In the genomic region with DNA sequence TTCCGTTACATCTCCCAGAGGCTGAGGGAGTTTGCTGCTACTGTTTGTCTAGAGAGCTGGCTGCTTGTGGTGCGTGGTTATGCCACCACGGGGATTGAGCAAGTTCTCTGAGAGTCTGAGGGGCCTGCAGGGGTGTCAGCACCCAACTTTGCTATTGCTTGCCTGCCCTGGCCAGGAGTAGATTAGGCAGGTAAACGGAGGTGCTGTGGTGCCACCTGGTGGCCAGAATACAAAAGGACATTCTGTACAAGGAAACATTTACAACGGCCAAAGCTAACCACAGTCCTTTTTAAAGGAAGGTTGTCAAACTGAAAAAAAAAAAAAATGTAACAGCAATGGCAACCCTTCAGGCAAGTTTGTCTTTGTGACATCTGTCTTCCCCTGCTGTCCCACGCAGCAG, we compare ENCODE assay signal across 9 mouse cellular contexts.
DNase-seq lines count a peak whose midpoint lies in the region; ATAC-seq and TF ChIP-seq lines count a peak whose summit lies in the region.
"Had no signal": no experiment of that assay in that cellular context is flagged by ENCODE, and none has a peak within 500 bp of the region (broad histone marks: within the 10 kb centered on the region; RNA-seq: fewer than 3 reads in every experiment).

No protein-coding gene starts in this region.

- H3K27me3 ChIP-seq in ES-Bruce4 (ENCODE audit: control insufficient read depth, insufficient read depth, low read length, poor library complexity, severe bottlenecking): no peaks in the 10 kb centered on the region
- H3K27me3 ChIP-seq in forebrain, embryonic 13.5 days: no peaks in the 10 kb centered on the region
- H3K27me3 ChIP-seq: heart, embryonic 15.5 days had no signal

- H3K4me3 ChIP-seq in ES-Bruce4 (ENCODE audit: low read depth, low read length): no peak overlapping the region
- H3K4me3 ChIP-seq in forebrain, embryonic 13.5 days: no peak overlapping the region
- H3K4me3 ChIP-seq in olfactory bulb, adult 2 months (ENCODE audit: insufficient read depth, low read depth, low read length): no peak overlapping the region
- H3K4me3 ChIP-seq: heart, embryonic 15.5 days had no signal

- TF ChIP-seq CTCF in ES-Bruce4 (IDR thresholded peaks at IDR 0.05; ENCODE audit: low read depth, low read length): peak; percentile 81
- peak; percentile 52; the same call in 1 of the 2 replicates for TF ChIP-seq CTCF in olfactory bulb, adult 2 months (IDR thresholded peaks at IDR 0.05; ENCODE audit: insufficient read depth, low read depth, low read length)

- TF ChIP-seq POLR2A in ES-Bruce4 (IDR thresholded peaks at IDR 0.05; ENCODE audit: insufficient read depth, low read length): no peak
- TF ChIP-seq POLR2A in olfactory bulb, adult 2 months (IDR thresholded peaks at IDR 0.05; ENCODE audit: insufficient read depth, low read depth, low read length): no peak

- TF ChIP-seq EP300 in ES-Bruce4 (IDR thresholded peaks at IDR 0.05; ENCODE audit: insufficient read depth, low read depth, low read length): no peak

- DNase-seq in c-Kit-positive CD71-positive TER-119-negative erythroid progenitor cells, embryonic 14.5 days (ENCODE audit: low read depth): peak; percentile 77
- peak; percentile 84 to 87 for DNase-seq in heart, postnatal 14 days
- peak; percentile 87 to 90 for DNase-seq in kidney, postnatal 4 days
- DNase-seq in lung, adult 18-20 months: peak; percentile 80 to 81
- DNase-seq in testis, postnatal 14 days (ENCODE audit: low spot score): peak; percentile 46

- peak; percentile 71 for ATAC-seq in forebrain, embryonic 13.5 days

- H3K36me3 ChIP-seq in ES-Bruce4 (ENCODE audit: control insufficient read depth, insufficient read depth, low read length, poor library complexity, severe bottlenecking): no peaks in the 10 kb centered on the region
- H3K36me3 ChIP-seq in forebrain, embryonic 13.5 days (ENCODE audit: poor library complexity, severe bottlenecking): no peaks in the 10 kb centered on the region
- H3K36me3 ChIP-seq: heart, embryonic 15.5 days had no signal

- H3K4me2 ChIP-seq in forebrain, embryonic 13.5 days: no peak overlapping the region
- H3K4me2 ChIP-seq: heart, embryonic 15.5 days had no signal

- no peak overlapping the region for H3K9ac ChIP-seq in ES-Bruce4 (ENCODE audit: low read depth, poor library complexity, severe bottlenecking)
- H3K9ac ChIP-seq in forebrain, embryonic 13.5 days: no peak overlapping the region
- H3K9ac ChIP-seq: heart, embryonic 15.5 days had no signal

- no peak overlapping the region for H3K27ac ChIP-seq in ES-Bruce4 (ENCODE audit: insufficient read depth, low read length)
- H3K27ac ChIP-seq in forebrain, embryonic 13.5 days: no peak overlapping the region
- H3K27ac ChIP-seq in olfactory bulb, adult 2 months (ENCODE audit: insufficient read depth, low read depth, low read length): no peak overlapping the region
- H3K27ac ChIP-seq: heart, embryonic 15.5 days had no signal

- intact Hi-C loops in heart, postnatal 14 days (cut with DNase I): loop anchor here (1.0 kb wide), 1 partner anchor 109 kb away; no protein-coding TSS in a partner anchor

- no peaks in the 10 kb centered on the region for H3K4me1 ChIP-seq in ES-Bruce4 (ENCODE audit: control insufficient read depth, insufficient read depth, low read length)
- 0 out of 2 replicates have a peak, but pooled peaks cover 4% of the 10 kb centered on the region for H3K4me1 ChIP-seq in forebrain, embryonic 13.5 days
- peaks cover 19% of the 10 kb centered on the region for H3K4me1 ChIP-seq in olfactory bulb, adult 2 months (ENCODE audit: control insufficient read depth, insufficient read depth, low read length)

- 12% methylated on average over 6 of the region's 6 CpGs for WGBS in forebrain, embryonic 13.5 days
- 9% methylated on average over 6 of the region's 6 CpGs for WGBS in olfactory bulb, adult 2 months

- no peaks in the 10 kb centered on the region for H3K9me3 ChIP-seq in ES-Bruce4 (replicated peaks; ENCODE audit: control insufficient read depth, insufficient read depth, low read length, poor library complexity, severe bottlenecking)
- H3K9me3 ChIP-seq in forebrain, embryonic 13.5 days (replicated peaks): no peaks in the 10 kb centered on the region
- H3K9me3 ChIP-seq: heart, embryonic 15.5 days had no signal
